Mouse (Mus musculus) colon, adult 2 months (tissue): ENCODE data around the gene Neo1. TPM values are rescaled to one million over a fixed set of nuclear protein-coding genes. Genes with fewer than 3 reads are reported as not detected.

Source experiments
- polyA plus RNA-seq: library from polyadenylated mRNA; depleted of rRNA; stranded (reverse); fragments of >200 nt; gene quantifications from 2 replicates; pipeline ENCODE4 v1.2.3, GENCODE M21; 2012; rRNA removed

Neo1 gene
- 30.0 and 31.2 TPM in 2 replicates for polyA plus RNA-seq

GRCm38 (mm10) chr9:59036159-59036731, at the start of gene Neo1:
TSS of gene Neo1 (minus strand) at chr9:59036441.

Other genes with a start within 250 kb of the Neo1 start
- 0.13 and 0.15 TPM in 2 replicates for gene Hcn4, start 213.0 kb downstream of the Neo1 start, polyA plus RNA-seq